Mouse (Mus musculus): ENCODE data around the gene AW549877. TPM values are rescaled to one million over a fixed set of nuclear protein-coding genes. Genes with fewer than 3 reads are reported as not detected.

AW549877 gene
- 22.2 and 23.1 TPM in 2 replicates for polyA plus RNA-seq (2012; rRNA removed)

- no peak for DNase-seq (ENCODE audit: low read depth)
These were observed at the start of gene AW549877 for GRCm38 (mm10) chr15:3995448-3996266. Gene AW549877 (minus strand): TSS chr15:3995744.

GRCm38 (mm10) chr15:4043032-4043471 is 47.5 kb upstream of the AW549877 start:
- no peak for DNase-seq (ENCODE audit: low read depth)

GRCm38 (mm10) chr15:4042423-4042822 is 46.9 kb upstream of the AW549877 start:
- DNase-seq (ENCODE audit: low read depth), result no peak

GRCm38 (mm10) chr15:4033168-4034004 is 37.8 kb upstream of the AW549877 start:
- DNase-seq (ENCODE audit: low read depth), result no peak

- DNase-seq (ENCODE audit: low read depth), result no peak
These were observed 33.4 kb upstream of the AW549877 start for GRCm38 (mm10) chr15:4028960-4029359.

- DNase-seq (ENCODE audit: low read depth), result no peak
These were observed 32.8 kb upstream of the AW549877 start for GRCm38 (mm10) chr15:4028411-4028700.

GRCm38 (mm10) chr15:4027671-4028410 is 32.3 kb upstream of the AW549877 start:
- DNase-seq (ENCODE audit: low read depth), result no peak

GRCm38 (mm10) chr15:4026831-4027584 is 31.5 kb upstream of the AW549877 start:
- no peak for DNase-seq (ENCODE audit: low read depth)

GRCm38 (mm10) chr15:4026231-4026773 is 30.8 kb upstream of the AW549877 start, which contains the start of gene Oxct1:
Gene Oxct1 (plus strand): TSS chr15:4026383.
- DNase-seq (ENCODE audit: low read depth), result no peak

GRCm38 (mm10) chr15:4025508-4025904 is 30.0 kb upstream of the AW549877 start:
- no peak for DNase-seq (ENCODE audit: low read depth)

- no peak for DNase-seq (ENCODE audit: low read depth)
These were observed 29.4 kb upstream of the AW549877 start for GRCm38 (mm10) chr15:4024726-4025507.

- no peak for DNase-seq (ENCODE audit: low read depth)
These were observed 28.2 kb upstream of the AW549877 start for GRCm38 (mm10) chr15:4023747-4024146.

- DNase-seq (ENCODE audit: low read depth), result no peak
These were observed 25.2 kb upstream of the AW549877 start for GRCm38 (mm10) chr15:4020711-4021110.

GRCm38 (mm10) chr15:4013873-4014272 is 18.3 kb upstream of the AW549877 start:
- DNase-seq (ENCODE audit: low read depth), result no peak

- no peak for DNase-seq (ENCODE audit: low read depth)
These were observed 5.0 kb upstream of the AW549877 start for GRCm38 (mm10) chr15:4000536-4000935.

GRCm38 (mm10) chr15:3999144-3999543 is 3.6 kb upstream of the AW549877 start:
- no peak for DNase-seq (ENCODE audit: low read depth)

- no peak for DNase-seq (ENCODE audit: low read depth)
These were observed 895 bp upstream of the AW549877 start for GRCm38 (mm10) chr15:3996267-3997010.

GRCm38 (mm10) chr15:3994852-3995447 is 594 bp downstream of the AW549877 start:
- DNase-seq (ENCODE audit: low read depth), result no peak

GRCm38 (mm10) chr15:3987981-3988380 is 7.6 kb downstream of the AW549877 start:
- no peak for DNase-seq (ENCODE audit: low read depth)
